Mouse (Mus musculus) cerebellum, adult 2 months (tissue): Measurements from ENCODE around the gene 6030408B16Rik.

Source experiments
- CTCF ChIP-seq: fragments of 200-500 bp; IDR thresholded peaks from 2 replicates; pipeline ENCODE4 v1.5.1; 2011; ENCODE audit warnings: low read depth, mild to moderate bottlenecking, control low read depth, low read length, moderate library complexity, borderline replicate concordance; ENCODE audit not compliant: insufficient read depth
- POLR2A ChIP-seq: fragments of 200-500 bp; IDR thresholded peaks from 2 replicates; pipeline ENCODE4 v1.6.1; 2011; ENCODE audit warnings: low read length, control low read depth, borderline replicate concordance; ENCODE audit not compliant: insufficient read depth

DNA sequence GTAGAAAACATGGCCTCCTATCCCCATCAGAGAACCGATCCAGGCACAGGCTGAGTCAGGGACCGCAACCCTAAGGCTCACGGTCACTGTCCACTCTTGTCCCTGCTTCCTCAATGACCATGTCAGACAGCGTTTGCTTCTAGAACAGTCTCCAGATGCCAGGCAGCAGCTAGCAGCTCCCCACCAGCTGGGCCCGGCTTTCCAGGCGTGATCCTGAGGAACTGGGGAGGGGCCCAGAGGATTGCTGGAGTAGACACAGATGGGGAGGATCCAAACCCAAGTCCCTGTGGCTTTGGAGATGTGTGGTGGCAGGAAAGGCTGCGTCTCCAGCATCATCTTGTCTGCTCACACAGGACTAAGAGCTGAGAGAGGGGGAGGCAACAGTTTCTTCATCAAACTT is 2.1 kb downstream of the 6030408B16Rik start:
- no peak for TF ChIP-seq CTCF
- TF ChIP-seq POLR2A, result no peak
